Mouse (Mus musculus) T-cell, adult 66 days (primary cell): ENCODE results near the gene Oas1a. TPM values are rescaled to one million over a fixed set of nuclear protein-coding genes. Genes with fewer than 3 reads are reported as not detected.

Source experiments
- total RNA-seq, 2 experiments: library from RNA; stranded (reverse); gene quantifications; 3 replicates in 1 of 2; 4 replicates in 1 of 2; pipeline ENCODE4 v1.2.4; 2023

Gene Oas1a
- total RNA-seq: 1 to 10 TPM; 3.1 to 5.1 TPM

GRCm38 (mm10) chr5:120906791-120907733 is at the start of gene Oas1a:
TSS of gene Oas1a (minus strand) at chr5:120907521.

DNA sequence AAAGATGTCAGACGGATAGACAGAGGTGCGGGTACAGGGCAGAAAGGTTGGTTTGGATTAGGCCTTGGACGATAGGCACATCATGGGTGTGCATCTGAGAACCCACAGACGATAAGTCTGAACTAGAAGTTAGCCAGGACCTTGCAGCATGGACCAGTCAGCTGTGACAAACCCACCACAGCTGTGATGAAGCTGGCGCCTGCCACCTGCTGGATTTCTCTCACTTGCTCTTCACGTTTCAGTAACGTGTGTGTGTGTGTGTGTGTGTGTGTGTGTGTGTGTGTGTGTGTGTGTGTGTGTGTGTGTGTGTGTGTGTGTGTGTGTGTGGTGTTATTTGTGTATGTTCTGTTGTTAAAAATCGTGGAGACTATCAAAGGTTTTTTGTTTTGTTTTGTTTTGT is 6.9 kb upstream of the Oas1a start, which contains the start of gene Oas1d:
Oas1d (plus strand) TSS at position 333 of the 400 bp plus-strand sequence.

DNA sequence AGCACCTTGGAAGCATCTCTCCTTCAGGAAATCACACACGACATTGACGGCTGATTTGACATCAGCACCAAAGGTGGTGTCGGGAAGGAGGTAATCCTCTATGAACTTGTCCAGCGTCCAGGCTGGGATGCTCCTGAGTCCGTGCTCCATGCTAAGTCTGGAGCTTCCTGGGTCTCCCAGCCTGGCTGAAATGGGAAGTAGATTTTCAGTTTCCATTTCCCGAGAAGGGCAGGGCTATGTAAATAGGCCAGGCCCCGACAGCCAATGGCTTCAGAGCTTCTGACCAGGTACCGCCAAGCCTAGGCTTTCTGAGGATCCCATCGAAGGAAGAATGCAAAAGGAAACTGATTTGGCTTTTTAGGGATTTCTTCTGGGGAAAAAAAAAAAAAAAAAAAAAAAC is 19.9 kb downstream of the Oas1a start, which contains the start of gene Oas1g:
Oas1g (minus strand) TSS at position 201 of the 400 bp plus-strand sequence.

DNA sequence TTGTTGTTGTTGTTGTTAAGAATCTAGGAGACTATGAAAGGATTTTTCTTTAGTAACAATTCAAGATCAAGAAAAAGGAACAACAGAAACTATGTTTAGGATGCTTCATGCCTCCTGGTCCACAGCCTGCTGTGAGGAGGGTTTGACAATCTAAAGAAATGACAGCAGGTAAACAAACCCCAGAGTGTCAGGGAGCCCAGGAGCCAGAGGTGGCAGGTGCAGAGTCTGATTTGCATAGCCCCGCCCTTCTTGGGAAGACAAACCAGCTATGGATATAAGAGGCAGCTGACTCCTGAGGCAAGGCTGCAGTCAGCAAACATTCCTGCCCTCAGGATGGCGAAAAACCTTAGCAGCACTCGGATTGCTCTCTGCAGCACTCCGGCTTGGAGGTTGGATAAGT is 46.2 kb downstream of the Oas1a start, which contains the start of gene Oas1h:
Oas1h (plus strand) TSS at position 301 of the 400 bp plus-strand sequence.

DNA sequence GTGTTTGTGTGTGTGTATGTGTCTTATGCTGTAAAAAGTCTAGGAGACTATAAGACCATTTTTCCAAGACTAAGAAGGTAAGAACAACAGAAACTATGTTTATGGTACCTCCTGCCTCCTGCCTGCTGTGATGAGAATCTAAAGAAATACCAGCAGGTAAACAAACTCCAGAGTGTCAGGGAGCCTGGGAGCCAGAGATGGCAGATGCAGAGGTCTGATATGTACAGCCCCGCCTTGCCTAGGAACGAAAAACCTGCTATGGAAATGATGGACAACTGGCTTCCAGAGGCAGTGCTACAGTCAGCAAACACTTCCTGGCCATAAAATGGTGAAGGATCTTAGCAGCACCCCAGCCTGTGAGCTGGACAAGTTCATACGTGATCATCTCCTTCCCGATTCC is 60.3 kb downstream of the Oas1a start, which contains the start of gene Oas1f:
Oas1f (plus strand) TSS at position 301 of the 400 bp plus-strand sequence.

Other genes starting within 250 kb of the Oas1a start
- 100 to 1,000 TPM; 257 to 297 TPM for gene Dtx1, start 195.6 kb downstream of the Oas1a start, total RNA-seq
- 1 to 10 TPM; 6.1 to 8.0 TPM for gene Oas2, start 157.7 kb downstream of the Oas1a start, total RNA-seq
- gene Oas3, start 129.9 kb downstream of the Oas1a start, total RNA-seq: 10 to 100 TPM; 15.4 to 27.4 TPM
- gene Oas1e, start 112.0 kb downstream of the Oas1a start, total RNA-seq: 1 to 10 TPM in 1 of 2 experiments, under 1 TPM in 1; 0.74 to 1.8 TPM
- 10 to 100 TPM; 11.0 to 13.1 TPM for gene Oas1c, start 95.0 kb downstream of the Oas1a start, total RNA-seq
- not detected for gene Oas1f, start 60.2 kb downstream of the Oas1a start, total RNA-seq
- gene Oas1h, start 46.1 kb downstream of the Oas1a start, total RNA-seq: not detected
- not detected for gene Oas1g, start 19.9 kb downstream of the Oas1a start, total RNA-seq
- gene Oas1d, start 7.0 kb upstream of the Oas1a start, total RNA-seq: not detected
- not detected for gene Rph3a, start 102.6 kb upstream of the Oas1a start, total RNA-seq